Mouse (Mus musculus) forelimb bud, embryonic 11.5 days (tissue): ENCODE data around the gene Atp1b1.

ENCODE experiments used
- DNase-seq: peaks from one replicate; pipeline ENCODE4 v3.0.0-alpha.2; 2012; ENCODE audit warnings: low read depth, low spot score

Gene Atp1b1

DNA sequence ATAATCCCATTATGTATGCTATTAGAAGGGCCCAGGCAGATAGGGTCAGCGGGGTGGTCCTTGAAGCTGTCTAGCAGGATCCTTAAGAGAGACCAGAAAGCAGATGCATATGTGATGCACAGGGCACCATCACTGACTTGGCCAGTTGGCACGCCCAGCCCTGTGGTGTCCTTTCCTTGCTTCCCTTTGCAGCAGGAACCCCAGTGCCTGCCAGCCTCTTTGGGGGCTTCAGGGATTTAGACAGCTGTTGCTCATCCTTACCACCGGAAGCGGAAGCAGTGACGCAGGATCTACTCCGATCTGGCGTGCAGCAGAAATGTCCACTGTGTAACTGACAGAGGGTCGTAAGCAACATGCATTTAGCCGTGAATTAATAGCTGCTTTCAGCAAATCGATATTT, 9.3 kb upstream of the Atp1b1 start:
- DNase-seq, result no peak

DNA sequence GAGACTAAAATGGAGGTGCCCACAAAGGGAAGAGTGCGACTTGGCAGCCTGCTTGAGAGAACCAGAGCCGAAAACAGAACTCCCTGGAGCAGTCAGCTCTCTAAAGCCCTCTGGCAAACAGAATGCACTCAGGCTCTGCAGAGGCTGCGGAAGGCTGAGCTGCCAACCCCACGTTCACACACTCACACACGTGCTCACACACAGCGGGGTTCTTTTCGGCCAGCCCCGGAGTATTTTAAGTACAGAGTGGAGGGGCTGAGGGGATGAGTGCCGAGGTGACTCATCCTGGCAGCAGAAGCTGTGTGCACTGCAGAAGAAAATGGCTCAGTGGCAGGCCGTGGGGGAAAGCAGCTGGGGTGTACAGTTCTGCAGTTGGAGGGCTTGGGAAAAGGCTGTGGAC, 3.6 kb upstream of the Atp1b1 start:
- DNase-seq, result no peak

DNA sequence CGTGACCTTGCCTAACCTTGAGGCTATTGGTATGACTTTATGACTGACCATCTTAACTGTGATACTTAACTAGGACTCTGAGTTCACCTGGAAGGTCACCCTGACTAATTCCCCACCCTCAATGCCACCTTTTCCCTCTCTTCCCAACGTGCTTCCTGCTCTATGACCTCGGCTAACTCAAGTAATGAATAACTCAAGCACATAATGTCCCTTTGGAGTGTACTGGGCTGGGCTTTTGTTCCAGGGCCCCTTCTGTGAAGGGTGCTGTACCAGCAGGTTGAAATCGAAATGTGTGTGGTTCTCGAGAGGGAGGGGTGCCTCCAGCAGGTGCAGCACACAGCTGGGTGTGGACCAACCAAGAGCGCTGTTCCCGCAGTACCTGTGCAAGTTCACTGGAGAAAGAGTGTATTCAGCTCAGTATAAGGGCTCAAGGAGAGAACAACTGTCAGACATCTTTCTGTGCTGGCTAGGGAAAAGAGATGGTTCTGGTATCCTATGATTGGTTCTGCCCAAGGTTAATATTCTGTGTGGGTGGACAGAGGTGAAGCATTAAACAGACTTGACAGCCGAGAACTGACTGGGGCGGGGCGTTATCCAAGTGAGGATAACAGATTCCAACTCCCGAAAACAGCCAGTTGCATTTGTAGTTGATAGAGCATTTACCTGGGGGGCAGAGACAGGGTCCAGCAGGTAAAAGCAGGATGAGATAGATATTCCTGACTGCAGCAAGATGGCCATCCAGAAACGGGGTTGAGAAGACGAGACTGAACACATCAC, 3.0 kb upstream of the Atp1b1 start:
- no peak for DNase-seq

DNA sequence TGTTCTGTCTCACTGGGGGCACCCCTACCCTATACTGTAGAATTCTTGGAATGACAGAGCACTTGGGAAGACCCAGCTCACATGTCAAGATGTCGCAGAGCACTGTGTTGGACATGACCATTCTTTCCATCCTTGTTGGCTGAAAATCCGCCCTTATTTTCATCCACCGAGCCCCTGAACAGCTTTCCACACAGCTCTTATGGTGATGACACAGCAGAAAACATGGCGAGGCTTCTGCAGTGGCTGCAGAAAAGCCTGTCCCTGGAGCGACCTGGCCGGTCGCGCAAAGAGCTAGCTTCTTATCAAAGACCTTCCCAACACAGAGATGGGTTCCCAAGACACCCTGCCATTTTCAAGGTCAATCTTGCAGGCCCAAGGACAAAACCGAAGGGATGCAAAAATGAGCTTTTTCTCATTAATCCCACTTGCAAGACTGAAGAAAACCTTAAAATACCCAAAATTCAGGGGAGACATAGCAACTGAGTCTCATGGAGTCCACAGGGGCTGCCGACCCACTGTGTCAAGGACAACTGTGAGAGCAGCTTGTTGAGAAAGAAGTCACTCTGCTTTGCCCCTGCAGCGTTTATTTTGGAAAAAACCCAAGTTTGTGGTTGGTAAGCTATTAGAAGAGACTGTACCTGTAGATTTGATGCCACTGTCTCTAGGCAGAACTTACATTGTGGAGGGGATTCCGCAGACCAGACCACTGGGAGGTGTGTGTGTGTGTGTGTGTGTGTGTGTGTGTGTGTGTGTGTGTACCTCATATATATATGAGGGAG, 1.2 kb upstream of the Atp1b1 start:
- no peak for DNase-seq

DNA sequence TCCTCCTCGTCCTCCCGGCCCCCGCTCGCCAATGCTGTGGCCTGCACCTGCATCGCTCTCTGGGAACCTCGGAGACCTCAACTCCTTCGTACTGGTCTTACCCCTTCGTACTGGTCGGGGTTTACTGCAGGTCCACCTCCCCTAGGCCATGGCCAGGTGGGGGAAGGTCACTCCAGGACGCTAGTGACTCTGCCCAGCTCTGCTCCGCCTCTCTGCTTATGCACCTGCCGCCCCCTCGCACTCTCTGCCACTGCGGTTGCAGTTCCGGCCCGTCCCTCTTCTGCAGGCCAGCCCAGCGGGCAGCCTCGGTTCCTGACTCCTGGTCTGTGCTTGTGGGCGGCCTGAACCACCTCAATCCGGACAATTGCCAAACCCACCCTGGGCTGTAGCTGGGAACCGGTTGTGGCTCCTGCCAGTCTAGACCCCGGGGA, 481 bp upstream of the Atp1b1 start:
- no peak for DNase-seq

DNA sequence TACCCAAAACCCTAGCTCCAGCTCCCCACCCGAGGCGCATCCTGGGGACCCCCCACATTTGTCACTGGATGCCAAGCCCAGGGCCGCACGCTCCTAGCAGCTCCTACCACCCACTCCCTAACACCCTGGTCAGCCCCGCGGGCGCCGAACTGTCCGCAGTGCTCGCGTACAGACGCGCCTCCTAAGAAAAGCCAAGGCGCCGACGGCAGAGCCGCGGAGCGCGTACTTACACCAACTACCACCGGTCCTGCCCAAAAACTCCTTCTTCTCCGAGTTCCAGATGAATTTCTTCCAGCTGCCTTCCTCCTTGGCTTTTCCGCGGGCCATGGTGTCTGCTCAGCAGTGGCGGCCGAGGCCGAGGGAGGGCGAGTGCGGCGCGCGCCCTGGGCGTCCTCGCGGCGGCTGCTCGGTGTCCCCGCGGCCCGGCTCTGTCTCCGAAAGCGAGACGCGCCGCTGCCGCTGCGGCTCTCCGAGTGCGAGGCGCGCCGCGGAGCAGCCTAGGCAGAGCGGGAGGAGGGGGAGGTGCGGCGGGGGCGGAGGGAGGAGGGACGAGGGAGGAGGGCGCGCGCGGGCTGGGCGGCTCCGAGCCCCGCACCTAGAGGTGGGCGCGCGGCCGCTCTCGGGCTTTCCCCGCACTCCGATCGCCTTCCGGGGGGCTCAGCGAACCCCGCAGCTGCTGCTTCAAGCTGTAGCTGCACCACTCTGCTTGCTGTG, 467 bp downstream of the Atp1b1 start:
- peak; percentile 25 for DNase-seq

DNA sequence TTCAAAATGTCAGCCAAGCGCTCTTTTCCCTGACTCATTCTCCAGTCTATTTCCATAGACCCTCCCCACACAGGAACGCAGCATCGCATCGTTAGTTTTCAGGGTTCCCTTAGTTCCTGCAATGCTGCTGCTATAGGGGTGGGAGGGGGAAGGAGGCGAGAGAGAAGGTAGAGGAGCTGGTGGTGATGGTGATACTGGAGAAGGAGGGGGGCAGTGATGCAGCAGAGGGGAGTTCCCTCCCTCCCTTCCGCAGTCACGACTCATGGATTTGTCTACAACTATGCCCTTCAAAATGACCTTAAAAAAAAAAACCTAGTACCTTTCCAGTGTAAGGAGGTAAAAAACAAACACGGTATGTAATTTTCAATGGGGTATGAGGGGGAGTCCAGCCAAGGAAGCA, 1.4 kb downstream of the Atp1b1 start:
- DNase-seq, result no peak

DNA sequence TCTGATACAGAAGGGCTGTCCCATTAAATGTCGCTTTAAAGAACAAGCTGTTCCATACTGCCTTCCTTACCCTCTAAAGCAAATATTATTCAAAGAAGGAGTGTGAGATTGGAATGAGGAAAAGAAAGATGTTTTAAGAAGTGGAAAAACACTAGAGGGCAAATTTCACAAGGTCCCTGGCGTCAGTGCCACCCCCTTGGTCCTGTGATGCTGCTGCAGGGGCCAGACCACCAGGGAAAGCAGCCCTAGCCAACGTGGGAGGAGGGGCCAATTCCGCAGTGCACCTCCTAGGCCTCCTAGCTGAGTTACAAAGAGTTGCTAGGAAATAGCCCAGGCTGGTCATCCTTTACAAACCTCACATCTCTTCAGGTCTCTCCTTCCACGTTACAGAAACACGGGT, 2.1 kb downstream of the Atp1b1 start:
- no peak for DNase-seq

DNA sequence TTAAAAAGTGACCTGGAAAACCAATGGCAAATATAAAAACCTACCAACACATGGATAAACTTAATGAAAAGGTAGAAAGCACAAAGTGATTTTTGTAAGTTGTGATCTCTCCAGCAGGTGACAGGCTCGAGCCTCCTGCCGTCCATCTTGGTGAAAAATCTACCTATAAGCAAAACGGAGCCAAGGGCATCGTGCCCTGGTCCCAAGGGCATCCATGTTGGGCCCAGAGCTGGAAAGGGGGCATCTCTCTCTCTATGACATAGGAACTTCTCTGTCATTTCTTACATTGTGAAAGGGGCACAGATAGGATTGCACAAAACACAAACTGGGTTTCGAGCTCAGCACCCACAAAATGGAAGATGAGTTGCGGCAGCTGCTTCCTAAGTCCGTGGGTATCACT, 2.5 kb downstream of the Atp1b1 start:
- no peak for DNase-seq

DNA sequence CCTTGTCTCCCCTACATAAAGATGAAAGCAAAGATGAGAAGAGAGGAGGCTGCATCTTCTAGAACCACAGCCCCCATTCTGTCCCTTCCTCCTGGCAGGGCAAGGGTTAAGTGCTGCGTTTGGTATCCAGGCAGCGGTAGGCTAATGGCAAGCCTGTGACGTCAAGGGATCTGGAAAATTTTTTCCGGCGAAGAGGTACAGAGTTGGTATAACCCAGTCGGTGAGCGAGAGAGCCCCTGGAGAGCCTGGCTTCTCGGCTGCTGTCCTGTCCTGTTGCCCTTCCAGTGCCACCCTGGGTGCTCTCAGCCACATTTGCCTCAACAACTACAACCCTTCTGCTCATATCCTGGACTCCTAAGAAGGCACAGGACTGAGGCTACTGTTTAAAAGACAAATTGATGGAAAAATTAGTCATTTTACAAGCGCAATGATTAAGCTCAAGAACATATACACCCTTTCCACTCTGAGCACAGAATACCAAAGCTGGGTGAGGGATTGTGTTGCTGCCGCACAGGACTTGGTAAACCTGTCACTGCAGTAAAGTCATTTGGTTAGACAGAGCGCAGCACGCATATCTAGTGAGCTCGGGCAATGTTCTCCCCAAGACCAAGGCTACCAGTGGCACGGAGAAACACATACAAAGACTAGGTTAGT, 3.3 kb downstream of the Atp1b1 start:
- DNase-seq, result peak; percentile 45

DNA sequence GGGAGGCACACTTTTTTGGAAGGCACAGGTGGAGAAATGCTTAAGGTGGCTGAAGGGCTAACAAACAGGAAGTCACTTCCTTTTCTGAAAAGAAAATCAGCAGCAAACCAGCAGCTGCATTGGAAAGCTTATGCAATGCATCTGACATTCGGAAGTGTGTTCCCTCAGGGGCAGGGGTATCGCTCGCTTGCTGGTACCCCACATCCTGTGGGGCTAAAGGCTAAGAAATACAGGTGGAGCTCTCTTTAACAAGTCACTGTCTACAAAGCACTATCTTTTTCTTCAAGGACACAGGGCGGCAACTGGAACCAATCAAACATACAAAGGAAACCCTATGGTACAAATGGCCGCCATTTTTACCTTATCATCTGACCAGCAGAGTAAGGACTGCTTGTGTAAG, 4.4 kb downstream of the Atp1b1 start:
- no peak for DNase-seq

DNA sequence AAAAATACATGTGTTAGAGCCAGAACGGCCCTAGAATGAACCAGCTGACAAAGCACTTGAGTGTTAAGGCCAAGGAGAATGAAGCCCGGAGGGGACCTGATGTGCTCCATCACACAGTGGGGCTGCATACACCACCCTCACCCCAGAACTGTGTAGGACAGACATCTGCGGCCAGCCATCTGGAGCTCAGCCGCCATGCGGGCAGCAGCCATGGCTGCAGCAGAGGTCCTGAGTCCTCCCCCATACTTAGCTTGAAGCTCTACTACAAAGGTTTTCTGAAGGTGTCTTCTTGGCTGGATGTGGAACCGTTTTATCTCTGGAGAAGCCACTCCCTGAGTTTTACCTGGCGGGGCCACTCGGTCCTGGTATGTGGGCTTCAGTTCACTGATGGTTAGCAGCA, 5.0 kb downstream of the Atp1b1 start:
- no peak for DNase-seq

DNA sequence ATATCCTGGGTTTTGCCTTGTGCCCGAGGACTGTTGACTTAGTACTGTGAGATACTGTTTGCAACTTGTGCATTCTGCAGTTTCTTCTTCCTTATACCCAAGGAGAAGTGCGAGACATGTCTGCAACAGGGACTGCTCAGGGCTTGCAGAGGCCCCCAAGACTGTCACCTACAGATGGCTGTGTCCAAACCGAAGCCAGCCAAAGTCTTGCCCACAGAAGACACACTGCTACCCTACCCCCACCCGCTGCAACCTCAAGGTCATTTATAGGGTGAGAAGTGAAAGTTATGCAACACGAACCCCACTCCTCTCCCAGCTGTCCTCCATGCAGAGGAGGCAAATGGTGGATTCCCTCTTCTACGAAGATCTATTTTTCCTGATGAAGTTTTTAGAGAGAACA, 5.6 kb downstream of the Atp1b1 start:
- no peak for DNase-seq

DNA sequence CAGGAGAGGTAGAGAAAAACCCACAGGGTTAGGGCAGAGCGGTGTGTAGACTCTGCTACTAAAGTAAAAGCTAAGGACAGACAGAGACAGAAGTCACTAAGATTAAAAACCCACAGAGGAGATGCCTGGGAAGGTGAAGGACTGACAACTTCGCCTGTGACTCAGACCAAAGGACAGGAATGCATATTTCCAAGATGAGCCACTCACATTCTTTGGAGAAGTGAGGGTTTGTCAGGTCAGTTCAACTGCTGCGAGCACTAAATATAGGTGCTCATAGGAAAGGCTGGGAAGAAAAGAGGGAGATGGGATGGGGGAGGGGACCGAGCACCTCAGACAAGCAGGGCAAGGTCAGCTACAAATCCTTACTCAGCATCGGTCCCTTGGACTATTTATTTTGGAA, 6.8 kb downstream of the Atp1b1 start:
- DNase-seq, result no peak

DNA sequence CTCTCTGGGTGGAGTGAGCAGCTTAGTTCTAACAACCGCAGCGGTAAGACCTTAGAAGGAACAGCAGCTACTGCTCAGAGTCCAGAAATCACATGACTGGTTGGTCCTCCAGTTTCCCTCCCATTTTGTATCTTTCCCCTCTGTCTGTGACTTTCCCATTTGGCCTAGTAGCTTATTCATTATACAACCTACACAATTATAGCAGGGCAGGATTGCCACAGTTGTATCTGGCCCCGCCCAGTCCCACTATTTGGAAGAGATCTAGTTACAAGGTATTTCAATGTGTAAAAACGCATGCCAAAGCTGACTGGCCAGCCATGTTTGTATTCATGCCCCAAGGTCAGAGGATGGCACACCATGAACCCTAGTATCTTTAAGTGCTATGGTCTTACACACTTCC, 7.5 kb downstream of the Atp1b1 start:
- DNase-seq, result no peak

DNA sequence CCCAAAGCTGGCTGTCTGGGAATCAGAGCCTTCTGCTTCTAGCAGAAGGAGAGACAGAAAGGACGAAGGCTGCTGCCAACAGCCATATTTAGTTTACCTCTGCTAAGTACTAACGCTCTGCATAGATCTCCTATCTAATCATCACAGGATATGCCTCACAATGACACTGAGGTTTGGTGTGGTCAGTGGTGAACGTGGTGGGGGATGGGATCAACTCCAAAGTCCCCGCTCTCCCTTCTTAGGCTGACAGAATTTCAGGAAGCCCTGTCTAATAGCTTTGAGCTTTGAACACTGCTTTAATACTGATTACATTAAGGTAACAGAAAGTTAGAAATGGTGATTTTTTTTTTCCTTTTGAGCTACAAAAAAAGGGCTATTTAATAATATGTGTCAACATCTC, 7.9 kb downstream of the Atp1b1 start:
- DNase-seq, result no peak

DNA sequence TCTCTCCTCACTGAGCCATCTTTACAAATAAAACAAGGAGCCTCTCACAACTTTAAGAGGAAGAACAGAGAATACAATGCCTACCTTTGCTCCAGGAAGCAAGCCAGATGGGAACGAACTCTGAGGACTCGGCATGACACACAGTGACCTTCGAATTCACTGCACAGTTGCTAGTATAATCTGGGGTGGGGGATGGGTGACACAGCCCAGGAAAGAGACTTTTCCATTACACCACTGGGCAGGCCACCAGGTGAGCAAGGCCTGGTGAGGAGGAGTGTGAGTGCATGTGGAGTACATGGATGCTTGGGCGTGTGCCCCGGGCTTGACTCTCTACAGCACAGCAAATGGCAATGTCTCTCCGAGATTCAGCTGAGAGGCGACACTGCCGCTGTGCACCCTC, 8.5 kb downstream of the Atp1b1 start:
- DNase-seq, result no peak

DNA sequence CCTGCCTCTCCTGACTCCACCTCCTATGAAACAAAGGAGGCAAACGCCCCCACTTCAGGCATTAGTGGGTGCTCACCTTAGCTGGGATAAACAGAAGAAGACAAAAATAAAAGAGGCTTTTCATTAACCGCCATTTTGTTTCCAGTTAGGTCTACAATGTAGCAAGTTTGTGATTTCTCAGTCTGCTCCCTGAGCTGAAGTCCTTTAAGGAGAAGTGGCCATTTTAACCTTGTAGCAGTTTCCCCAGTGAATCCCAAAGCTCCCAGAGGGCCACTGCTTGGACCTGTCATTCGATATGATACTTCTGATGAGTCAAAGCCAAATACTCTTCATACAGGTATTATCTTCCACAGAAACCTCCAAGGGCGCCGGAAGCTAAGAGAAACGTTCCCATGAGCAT, 10.6 kb downstream of the Atp1b1 start:
- DNase-seq, result no peak

DNA sequence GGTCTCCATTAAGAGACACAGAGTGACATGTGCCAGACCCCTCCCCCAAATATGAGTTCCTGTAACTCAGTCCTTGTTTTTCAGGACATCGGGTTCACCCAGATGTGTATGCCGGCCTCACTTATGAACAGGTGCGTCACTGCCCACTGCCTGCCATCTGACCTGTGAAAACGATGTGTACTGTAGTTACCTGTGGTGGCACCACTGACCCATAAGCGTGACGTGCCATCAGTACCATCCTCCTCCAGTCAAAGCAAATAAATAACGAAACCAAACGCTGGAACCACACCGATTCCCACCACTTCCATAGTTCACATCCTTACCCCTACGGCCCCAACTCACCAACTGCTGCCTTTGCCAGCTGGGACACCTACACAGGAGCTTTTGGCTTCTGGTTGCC, 11.6 kb downstream of the Atp1b1 start:
- no peak for DNase-seq

DNA sequence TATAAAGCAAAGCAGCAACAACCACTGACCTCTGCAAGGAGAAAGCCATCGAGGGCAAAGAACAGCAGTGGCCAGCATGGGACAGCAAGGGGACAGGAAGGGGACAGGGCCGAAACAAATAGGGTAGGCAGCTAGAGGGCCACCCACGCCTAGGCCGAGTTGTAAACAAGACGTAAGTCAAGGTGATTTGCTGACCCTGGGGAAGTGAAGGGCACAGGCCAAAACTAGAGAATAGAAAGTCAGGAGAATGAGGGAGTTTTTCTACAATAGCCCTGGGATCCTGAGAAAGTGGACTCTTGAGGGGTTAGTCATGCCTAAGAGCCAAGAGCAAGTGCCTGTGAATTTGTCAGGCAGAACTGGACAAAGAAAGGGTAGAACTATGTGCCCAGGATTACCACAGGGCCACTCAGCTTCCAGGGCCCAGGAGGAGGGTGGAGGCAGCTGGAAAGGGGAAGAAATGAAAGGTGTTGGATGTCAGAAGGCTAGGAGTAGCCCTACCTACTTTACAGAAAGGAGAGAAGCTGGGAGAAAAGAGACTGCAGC, 12.5 kb downstream of the Atp1b1 start:
- DNase-seq, result no peak

DNA sequence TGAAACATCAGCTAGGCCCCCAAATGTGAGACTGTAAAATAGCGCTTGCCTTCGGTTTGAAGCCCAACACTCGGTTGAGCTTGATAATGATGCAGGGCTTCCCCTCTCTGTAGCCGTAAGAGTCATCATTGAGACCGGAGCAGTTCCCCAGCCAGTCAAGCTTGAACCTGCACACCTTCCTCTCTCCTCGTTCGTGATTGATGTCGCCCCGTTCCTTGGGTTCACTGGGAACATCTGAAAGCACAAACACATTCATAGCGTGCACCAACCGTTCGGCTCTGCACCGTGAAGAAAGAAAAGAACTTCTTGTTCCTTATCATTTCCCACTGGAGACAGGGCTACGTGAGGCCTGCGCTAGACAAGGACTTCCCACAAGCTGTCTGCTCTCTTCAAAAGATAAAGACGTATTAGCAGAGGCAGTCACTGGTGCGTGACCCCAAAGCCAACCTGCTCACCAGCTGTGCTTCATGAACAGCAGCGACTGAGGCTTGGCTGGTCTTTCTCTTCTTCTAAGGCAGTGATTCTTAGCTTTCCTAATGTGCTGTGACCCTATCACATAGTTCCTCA, 16.7 kb downstream of the Atp1b1 start:
- DNase-seq, result no peak
